Mouse (Mus musculus) ovary, postnatal 10 days (tissue): ENCODE results near the gene Phactr2.

Source experiments
- DNase-seq: peaks from one replicate; pipeline ENCODE4 v3.0.0; 2022; ENCODE audit warnings: low spot score

Gene Phactr2

DNA sequence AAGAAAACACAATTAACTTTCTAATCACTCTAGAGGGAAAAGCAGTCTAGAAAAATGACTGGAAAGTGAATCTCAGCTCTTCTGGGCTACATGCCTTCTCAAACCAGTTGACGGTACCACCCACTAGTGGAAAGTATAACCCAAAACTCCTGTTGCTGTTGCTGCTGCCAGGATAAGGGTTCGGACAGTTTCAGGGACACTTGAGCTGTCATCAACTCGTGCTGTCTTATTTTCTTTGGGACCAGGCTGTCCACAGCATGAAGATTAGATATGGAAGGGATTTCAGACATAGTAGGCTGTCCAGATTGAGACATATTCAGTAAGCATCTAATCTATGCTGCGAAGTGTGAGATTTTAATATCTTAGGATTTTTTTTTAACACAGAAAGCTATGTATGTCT is 199.5 kb downstream of the Phactr2 start:
- DNase-seq: no peak

DNA sequence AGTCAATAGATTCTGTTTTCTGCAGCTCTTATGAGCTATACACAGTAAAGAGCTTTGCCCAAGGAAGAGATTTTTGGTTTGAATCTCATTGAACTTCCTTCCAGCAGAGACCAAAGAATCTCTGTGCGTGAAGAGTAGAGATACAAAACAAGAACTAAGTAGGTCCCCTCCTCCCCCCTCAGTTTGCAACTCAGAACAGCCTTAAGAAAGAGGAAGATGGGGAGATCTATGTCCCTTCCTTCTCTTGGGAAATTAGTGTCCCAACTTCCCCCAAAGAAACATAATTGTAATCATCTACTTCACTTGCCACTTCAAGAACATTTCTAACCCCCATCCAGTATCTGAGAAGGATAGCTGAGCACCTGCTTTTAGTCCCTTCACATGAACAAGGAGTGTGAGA is 200.5 kb downstream of the Phactr2 start:
- DNase-seq: no peak

DNA sequence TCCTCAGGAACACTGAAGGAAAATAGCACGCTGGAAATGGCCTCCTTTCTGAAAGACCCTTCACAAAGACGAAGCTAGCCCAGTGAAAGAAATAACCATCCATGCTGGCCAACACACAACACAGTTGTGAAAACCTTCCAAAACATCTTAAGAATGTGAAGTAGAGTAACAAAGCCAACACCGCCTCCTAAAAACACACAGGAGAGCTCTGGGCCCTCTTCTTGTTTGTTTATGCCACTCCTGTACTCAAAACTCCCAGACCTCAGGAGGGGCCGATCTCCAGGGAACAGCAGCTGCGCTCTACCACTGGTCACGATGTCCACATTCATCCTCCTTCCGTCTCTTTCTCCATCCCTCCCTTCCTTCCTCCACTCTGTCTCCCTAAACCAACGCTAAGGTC is 202.5 kb downstream of the Phactr2 start:
- no peak for DNase-seq

DNA sequence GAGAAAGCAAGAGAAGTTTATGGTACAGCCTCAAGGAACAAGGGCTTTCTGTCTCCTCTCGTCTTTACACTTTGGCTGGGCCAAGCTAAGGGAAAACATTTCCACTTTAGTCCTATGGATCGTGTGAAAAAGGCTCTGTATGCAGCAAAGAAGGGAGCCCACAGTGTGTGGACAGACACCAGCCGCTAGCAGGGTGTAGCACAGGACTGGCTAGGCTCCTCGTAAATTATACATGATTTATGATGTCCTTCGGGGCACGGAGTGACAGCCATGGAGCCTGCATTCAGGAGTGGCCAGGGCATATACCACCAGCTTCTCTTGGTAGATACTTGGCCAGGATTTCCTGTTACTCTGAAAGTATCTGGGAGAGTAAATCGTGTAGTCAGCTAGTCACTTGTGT is 203.1 kb downstream of the Phactr2 start:
- no peak for DNase-seq

DNA sequence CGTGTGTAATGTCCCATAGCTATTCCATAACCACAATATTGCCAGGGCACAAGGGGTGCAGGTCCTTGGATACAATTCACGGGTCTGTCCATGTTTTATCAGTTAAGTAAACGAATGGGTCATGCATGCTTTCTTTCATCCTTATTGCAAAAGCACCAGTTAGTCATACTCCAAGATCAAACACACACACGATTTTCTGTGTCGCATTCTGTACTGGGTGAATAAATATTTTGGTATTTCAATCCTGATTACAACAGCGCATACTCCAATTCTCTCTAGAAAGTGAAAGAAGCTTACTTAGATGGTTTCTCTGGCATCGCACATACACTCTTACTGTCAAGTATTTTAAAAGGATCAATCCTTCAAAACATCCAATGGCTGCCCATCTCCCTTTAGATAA is 203.9 kb downstream of the Phactr2 start:
- no peak for DNase-seq

DNA sequence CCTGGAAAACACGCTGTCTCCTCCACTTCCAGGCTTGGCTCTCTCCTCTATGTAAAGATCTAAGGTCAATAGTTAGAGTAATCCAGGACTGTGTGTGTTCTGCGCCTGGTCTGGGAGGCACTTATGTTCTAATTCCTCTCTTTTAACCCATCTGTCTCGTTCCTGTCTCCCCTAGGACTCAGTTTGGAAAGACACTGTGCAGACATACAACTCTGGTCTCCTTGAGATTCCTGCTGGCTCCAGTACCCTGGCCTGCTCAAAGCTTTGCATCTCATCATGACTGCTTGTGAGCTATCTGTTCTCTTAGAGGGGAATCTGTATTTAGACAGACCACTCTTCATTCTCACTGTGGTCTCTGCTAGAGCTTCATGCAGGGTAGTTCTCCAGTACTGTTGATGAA is 215.0 kb downstream of the Phactr2 start:
- no peak for DNase-seq

DNA sequence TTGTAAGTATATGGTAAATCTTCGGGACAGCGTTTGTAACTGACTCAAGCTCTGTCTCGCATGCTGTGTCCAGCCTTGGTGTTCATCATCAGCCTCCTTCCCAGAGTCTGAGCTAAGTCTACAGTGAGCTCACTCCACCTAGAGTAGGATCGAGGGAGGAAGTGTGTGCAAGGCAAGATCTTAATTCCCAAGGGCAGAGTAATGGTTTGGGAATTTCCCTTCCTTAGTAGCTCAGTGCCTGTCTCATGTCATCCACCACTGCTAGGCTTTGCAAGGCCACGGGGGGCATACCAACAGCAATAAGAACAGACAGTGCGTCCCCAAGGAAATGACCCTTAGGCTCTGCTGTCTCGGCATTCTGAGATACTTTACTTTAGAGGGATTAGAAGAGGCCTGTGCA is 218.0 kb downstream of the Phactr2 start:
- DNase-seq: no peak

DNA sequence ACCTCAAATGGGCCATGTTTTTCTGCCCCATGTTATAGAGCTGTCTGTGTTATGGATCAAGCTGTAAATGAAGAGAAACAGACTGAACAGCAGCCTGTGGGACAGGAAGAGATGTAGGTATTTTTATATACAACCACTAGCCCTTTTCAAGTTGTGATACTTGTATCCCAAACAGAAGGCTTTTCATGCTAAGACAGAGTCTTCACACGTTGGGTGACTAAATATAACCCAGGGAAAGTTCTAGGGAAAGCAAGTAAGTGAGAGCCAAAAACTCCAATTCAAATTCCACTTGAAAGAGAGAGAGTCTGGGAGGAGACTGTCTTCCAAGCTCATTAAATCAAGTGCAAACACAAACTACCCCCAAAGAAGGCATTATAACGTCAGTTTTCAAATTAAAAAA is 223.9 kb downstream of the Phactr2 start:
- DNase-seq: no peak

DNA sequence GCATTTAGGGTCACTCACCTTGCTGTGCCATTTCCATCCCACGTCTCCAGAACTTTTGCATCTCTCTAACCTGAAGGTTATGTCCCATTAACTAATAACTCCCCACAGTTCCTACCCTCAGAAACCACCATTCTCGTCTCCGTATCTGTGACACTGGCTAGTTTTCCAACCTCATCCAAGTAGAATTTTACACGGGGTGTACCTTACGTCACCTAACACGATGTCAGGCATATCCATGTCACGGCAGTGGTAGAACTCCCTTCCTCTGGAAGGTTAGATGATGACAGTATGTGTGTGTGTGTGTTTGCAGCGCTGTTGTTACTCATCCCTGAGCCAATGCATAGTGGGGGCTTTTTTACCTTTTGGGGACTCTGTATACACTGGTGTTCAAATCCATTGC is 225.1 kb downstream of the Phactr2 start:
- DNase-seq: no peak

DNA sequence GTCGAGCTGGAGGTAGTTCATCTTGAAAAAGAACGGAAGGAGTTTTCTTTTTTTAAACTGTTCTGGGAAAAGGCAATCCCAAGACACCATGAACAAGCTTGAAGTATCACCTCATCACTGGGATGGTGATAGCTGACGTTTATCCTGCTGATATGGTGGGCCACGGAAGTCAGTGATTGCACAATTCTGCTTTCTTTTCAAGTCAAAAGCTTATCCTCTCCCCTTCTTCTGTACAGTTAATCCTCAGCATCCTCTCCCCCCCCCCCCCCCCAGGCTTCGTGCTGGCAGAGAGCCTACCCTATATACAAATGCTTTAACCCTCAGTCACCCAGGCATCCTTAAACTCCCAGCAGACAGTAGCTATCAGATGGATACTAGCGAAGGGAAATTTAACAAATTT is 228.5 kb downstream of the Phactr2 start:
- DNase-seq: no peak

DNA sequence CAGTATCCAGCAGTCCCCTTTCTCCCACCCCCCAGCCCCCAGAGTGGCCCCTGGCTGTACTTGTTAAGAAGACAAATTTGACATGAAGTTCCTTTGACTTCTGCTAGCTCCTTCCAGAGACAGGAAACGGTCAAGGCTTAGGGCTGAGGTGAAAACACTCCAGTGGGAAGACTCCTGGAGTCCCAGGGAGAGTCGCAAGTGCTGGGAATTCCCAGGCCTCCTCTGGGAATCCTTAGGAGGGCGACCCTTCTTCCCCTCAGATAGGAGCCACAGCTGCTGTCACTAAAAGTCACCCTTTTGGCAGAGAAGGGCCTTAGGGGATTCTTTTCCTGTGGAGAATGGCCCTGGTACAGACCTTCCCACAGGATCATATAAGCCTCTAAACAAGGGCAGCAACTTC is 230.0 kb downstream of the Phactr2 start:
- DNase-seq: no peak

DNA sequence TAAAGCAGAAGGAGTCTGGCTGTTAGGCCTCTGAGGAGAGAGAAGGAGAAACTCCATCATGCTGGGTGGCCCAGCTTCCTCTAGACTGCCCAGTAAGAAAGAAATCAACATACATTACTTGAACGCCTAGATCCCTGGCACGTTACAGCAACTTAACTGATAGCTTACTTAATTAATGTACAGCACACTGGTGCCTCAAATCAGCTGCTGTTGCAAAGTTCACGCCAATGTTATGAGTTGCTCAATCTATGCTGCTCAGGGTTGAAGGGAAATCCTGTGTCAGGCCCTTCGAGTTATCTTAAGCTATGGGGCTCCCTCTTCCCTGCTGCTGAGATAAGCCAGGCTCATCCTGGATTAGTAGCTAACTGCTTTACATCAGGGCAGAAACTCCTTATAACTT is 233.8 kb downstream of the Phactr2 start:
- no peak for DNase-seq

DNA sequence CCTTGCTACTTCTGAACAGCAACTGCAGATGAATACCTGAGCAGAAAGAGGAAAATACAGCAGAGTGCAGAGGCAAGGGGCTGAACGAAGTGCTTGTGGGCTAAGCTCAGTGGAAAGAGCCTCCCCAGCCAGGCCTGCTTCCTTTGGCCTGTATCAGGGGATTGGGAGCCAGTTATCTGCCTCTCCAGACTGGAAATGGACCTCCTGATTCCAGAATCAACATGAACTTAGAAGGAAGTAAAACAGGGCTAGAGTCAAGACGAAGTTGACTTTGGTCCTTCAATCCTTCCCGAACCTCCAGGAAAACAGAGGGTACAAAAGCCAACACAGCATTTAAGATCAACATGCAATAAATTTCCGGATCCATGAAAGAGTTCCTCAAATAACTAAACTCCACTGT is 236.0 kb downstream of the Phactr2 start:
- no peak for DNase-seq

DNA sequence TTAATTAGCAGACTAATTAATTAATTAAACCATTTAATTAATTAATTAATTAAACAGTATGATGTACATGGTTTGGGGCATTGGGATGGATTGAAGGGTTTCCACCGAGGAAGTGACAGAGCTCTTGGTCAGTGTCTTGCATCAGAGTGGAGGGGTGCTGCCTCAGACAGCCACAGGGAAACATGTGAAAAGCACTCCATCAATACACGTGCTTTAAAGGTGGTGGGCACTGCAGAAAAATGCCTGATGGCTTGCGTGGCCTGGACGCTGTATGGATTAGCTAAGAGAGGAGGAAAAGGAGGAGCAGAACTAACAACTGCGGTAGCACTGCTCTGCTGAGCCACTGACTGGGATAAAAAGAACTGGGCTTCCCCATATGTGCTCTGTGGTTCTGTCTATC is 237.3 kb downstream of the Phactr2 start:
- no peak for DNase-seq

DNA sequence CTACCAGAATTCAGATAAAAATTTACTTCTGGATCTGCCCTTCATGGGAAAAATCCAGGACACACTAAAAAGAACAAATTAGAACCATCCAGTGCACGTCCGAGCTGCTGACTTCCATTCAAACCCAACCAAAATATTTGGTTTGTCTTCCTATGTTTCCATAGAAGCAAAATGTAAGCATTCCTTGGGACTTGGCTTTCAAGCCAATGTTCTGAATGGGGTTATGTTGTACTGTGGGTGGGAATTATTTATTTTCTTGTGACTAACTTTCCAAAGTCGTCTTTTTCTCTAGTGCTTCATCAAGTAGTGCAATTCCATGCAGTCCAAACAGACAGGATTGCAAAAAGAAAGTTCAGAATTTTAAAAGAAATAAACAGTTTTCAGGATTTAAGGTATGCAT is 239.7 kb downstream of the Phactr2 start:
- no peak for DNase-seq

DNA sequence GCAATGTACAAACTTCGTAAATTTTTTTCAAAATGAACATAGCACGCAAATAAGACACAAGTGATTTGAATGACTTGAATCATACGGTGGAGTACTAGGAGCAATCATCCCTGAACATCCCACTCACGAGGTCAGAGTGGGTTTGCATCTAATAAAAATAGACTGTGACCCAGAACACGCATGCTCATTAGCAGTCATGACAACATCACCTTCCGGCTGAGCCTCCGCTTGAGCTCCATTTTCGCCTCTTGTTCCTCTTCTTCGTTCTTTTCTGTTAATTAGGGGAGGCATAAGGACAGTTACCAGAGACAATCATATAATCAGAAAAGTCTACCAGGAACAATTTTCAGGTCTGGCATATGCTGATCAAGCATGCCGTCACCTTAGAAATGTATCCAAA is 240.3 kb downstream of the Phactr2 start:
- no peak for DNase-seq

DNA sequence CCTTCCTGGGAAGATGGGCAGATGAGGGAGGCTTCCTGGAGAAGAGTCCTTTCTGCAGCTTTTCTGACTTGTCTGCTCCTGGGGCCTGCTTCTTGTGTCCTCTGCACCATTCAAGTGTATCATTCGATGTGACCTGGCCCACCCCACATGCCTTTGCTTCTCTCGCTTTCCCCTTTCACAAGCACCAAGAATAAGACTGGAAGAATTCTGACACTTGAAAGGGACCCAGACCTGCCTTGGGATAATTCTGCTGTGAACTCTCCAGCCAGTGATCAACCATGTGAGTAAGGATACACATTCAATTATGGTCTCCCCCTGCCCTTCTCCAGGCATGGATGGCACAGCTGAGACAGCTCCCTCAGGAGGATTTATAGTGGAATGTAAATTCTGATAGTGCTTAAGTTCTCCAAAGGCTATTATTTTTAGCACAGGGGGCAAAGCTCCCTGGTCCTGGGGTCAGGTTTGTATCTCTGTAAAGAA is 241.0 kb downstream of the Phactr2 start:
- DNase-seq: no peak

DNA sequence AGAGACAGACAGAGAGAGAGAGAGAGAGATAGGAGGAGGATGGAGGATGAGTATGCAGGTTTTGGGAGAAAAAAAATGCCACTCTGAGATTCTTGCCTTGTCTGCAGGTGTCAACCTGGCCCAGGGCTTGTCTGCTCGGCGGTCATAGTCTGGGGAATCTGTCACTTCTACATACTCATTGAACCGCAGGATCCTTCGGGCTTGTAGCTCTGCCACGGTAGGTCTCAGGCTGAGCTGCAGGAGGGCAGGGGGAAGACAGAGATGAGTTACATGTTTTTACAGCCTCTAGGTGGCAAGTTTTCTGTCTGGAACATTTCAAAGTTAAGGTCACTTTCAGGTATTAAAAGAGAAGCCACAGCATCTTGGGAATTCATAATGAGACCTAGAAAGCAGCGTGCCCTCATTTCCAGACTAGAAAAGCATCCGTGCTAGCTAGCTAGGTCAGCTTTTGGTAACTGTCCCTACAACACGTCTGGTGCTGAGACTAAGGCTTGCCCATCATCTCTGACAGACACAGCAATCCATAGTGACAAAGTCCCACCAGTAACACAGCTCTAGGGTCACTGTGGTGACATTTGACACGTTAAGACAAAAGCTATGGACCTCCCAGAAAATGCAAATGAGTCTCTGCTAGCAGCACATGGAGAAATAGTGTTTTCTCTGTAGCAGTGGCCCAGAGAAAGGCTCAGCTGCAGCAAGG is 241.6 kb downstream of the Phactr2 start:
- no peak for DNase-seq

DNA sequence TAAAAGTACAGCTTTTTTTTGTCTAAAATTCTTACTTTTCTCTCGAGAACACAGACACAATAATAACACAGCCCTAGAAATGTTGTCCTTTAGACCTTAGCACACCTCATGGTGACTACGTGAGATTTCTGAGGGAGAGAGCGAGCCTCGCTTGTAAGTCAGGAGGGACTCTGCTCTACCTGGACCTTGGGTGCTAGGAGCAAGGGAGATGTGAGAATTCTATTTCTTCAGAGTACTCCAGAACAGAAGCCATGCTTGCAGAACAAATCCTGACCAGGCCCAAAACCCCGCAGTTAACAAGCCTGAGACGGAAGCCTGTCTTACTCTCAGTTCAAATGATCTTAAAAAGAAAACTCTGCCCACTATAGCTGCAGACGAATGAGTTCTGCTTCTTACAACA is 243.5 kb downstream of the Phactr2 start:
- no peak for DNase-seq

DNA sequence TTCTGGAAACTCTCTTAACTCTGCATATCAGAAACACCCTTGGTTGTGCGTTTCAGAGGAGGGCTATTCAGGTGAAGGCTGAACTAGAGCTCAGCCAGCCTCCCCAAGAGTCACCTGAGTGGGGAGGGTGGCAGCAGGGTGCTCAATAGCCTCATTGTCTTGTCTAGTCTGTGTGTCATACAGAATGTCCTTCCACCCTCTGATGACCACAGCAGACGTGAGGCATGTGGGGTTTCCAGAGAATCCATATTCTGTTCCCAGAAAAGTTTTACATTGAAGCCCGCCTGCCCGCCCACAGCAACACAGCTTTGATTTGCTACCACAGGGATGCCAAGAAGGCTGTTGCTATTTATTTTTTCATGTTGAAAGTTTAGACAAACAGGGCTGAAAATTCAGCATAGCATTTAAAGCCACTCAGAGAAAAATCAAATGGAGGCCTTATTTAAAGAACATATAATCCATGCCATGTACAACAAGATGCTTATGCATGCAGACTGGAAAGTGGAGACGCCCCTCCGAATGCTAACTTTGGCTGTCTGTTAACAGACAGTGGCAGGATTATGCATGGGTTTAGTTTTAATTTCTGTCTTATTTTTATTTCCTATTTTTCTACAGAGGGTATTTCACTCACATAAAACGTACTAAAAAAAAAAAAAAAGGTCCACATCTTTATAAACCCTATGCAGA is 248.7 kb downstream of the Phactr2 start:
- DNase-seq: no peak

DNA sequence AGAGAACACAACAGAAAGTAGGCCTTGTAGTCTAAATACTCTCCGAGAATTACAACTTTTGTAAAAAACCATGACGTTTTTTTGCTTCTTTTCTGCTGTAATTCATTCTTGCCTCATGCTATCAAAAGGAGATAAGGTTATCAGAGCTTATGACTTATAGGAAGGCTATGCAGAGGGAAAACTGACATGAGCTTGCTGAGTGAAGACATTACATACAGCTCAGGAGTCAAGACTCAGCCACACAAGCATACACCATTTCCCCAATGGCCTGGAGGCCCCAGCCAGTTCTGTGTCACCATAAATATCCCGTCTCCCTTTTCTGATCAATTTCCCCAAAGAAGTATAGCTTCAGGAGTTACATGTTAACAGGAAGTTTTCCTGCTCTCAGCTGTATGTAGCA is 252.1 kb downstream of the Phactr2 start:
- DNase-seq: no peak

DNA sequence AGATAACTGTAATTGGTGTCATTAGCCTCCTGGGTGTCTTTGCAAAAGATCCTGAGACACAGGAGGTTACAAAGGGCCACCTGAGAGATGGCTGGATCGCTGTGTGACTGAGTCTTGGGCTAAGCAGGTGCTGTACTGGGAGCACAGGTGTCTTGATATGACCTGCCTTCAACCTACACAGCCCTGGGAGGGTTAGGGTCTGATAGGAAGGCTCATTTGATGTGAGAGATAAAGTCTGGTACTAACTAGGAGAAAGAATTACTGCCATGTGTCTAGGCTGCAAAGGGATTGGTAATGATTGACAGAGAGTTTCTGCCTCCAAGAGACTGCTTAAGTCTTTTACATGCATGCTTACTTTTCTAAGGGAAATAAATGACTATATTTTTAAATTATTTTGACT is 254.2 kb downstream of the Phactr2 start:
- DNase-seq: no peak

DNA sequence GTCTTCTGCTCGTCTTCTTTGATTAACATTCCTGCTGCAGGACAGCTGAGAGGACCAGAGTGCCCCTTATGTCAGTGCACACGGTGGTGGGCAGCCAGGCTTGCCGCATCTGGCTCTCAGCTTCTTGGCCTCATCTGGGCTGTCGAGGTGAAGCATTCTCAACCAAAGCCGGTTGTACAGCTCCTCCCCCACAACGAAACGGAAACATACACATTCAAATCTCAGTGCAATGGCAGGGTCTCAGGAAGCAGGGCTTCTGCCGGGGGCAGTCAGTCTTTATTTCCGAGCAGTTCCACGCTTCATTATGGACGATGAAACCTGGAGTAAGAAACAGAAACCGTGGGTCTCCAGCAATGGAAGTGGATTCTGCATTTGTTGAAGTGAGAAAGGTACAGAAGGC is 260.3 kb downstream of the Phactr2 start:
- no peak for DNase-seq

DNA sequence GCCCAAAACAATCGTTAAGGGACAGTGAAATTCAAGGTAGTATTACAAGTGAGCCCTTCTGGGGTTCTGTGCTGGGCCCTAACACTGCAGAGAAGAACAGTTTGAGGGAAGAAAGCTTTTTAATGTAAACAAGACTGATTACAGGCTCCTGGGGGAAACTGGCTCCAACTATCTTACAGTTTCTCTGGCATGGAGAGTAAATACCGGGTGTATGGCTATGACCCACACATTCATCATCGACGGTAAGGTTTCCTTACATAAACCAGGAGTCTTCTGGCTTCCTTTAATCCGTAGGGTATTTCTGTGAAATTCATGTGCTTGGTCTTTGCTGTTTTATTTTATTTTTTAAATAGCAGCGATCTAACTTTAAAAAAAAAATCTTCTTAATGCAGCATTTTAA is 261.4 kb downstream of the Phactr2 start:
- DNase-seq: no peak
